Mouse (Mus musculus) right cerebral cortex, postnatal 4 days (tissue): ENCODE measurements around the gene Pou5f1.

Source experiments
- DNase-seq: peaks from one replicate; pipeline ENCODE4 v3.0.0-alpha.2; 2022

The Pou5f1 gene

GRCm38 (mm10) chr17:35554321-35554720 is 48.5 kb downstream of the Pou5f1 start:
- no peak for DNase-seq

GRCm38 (mm10) chr17:35554761-35555397 is 49.1 kb downstream of the Pou5f1 start:
- no peak for DNase-seq

- DNase-seq: no peak
These were observed 50.5 kb downstream of the Pou5f1 start for GRCm38 (mm10) chr17:35556186-35556765.

- peak; percentile 53 for DNase-seq
These were observed 51.0 kb downstream of the Pou5f1 start for GRCm38 (mm10) chr17:35556812-35557211.

- DNase-seq: no peak
These were observed 51.5 kb downstream of the Pou5f1 start for GRCm38 (mm10) chr17:35557351-35557750.

GRCm38 (mm10) chr17:35558216-35558615 is 52.4 kb downstream of the Pou5f1 start:
- no peak for DNase-seq
